Mouse (Mus musculus) heart, embryonic 12.5 days (tissue): Measurements from ENCODE around the gene Psg19. TPM values are rescaled to one million over a fixed set of nuclear protein-coding genes. Genes with fewer than 3 reads are reported as not detected.

Experiments
- polyA plus RNA-seq: library from polyadenylated mRNA; unstranded; fragments of >200 nt; fragmentation: Nextera tagmentation; extraction: Ambion mirVana; gene quantifications from 2 replicates; pipeline ENCODE4 v1.2.1, GENCODE M21; 2016

Gene Psg19
- polyA plus RNA-seq, 1 experiment from 2014 or later = not detected

Other genes with a start within 250 kb of the Psg19 start
- gene Psg27, start 231.2 kb downstream of the Psg19 start, polyA plus RNA-seq = not detected in 2 replicates
- not detected in 2 replicates for gene Psg23, start 182.0 kb downstream of the Psg19 start, polyA plus RNA-seq
- not detected in 2 replicates for gene Psg21, start 141.8 kb downstream of the Psg19 start, polyA plus RNA-seq
- not detected in 2 replicates for gene Psg20, start 112.3 kb downstream of the Psg19 start, polyA plus RNA-seq
- gene Psg22, start 80.4 kb downstream of the Psg19 start, polyA plus RNA-seq = not detected in 2 replicates
- gene Psg17, start 23.1 kb upstream of the Psg19 start, polyA plus RNA-seq = not detected in 2 replicates
- 0.17 and 0.31 TPM in 2 replicates for gene Mill2, start 41.4 kb upstream of the Psg19 start, polyA plus RNA-seq
- 0.83 and 0.96 TPM in 2 replicates for gene Pglyrp1, start 72.8 kb upstream of the Psg19 start, polyA plus RNA-seq
- gene Ccdc61, start 111.9 kb upstream of the Psg19 start, polyA plus RNA-seq = 23.3 and 24.0 TPM in 2 replicates
- gene Nova2, start 127.4 kb upstream of the Psg19 start, polyA plus RNA-seq = 0.60 and 0.64 TPM in 2 replicates
- not detected in 2 replicates for gene Nanos2, start 188.9 kb upstream of the Psg19 start, polyA plus RNA-seq
- 2.7 and 3.0 TPM in 2 replicates for gene Mypop, start 192.7 kb upstream of the Psg19 start, polyA plus RNA-seq
- 21.3 and 22.8 TPM in 2 replicates for gene Irf2bp1, start 205.5 kb upstream of the Psg19 start, polyA plus RNA-seq
- gene Foxa3, start 225.0 kb upstream of the Psg19 start, polyA plus RNA-seq = 0.37 TPM in 1 of 2 replicates, not detected in the other
- gene Sympk, start 225.9 kb upstream of the Psg19 start, polyA plus RNA-seq = 33.2 TPM in 2 replicates